Mouse (Mus musculus) forebrain, embryonic 15.5 days (tissue): ENCODE data around the gene Mcat. TPM values are rescaled to one million over a fixed set of nuclear protein-coding genes. Genes with fewer than 3 reads are reported as not detected.

ENCODE experiments used
- ATAC-seq: fragments of 200-750 bp; cut with Nextera tagmentation; replicated peaks from 2 replicates; pipeline ENCODE4 v1.8.0; 2017; ENCODE audit warnings: mild to moderate bottlenecking, moderate TSS enrichment, moderate library complexity
- H3K27ac ChIP-seq: fragments of 300-500 bp; sonication (generic); replicated peaks from 2 replicates; pipeline ENCODE4 v1.5.1; 2015; ENCODE audit warnings: mild to moderate bottlenecking, inconsistent platforms
- H3K27me3 ChIP-seq: fragments of 300-500 bp; sonication (generic); 2 replicates; pipeline ENCODE4 v1.6.1; 2015; ENCODE audit warnings: inconsistent platforms
- H3K36me3 ChIP-seq: fragments of 300-500 bp; sonication (generic); 2 replicates; pipeline ENCODE4 v1.6.1; 2015; ENCODE audit warnings: mild to moderate bottlenecking, inconsistent platforms
- H3K4me1 ChIP-seq: fragments of 300-500 bp; sonication (generic); 2 replicates; pipeline ENCODE4 v1.6.1; 2015; ENCODE audit warnings: inconsistent platforms
- H3K4me2 ChIP-seq: fragments of 300-500 bp; sonication (generic); replicated peaks from 2 replicates; pipeline ENCODE4 v1.6.1; 2015; ENCODE audit warnings: mild to moderate bottlenecking, inconsistent platforms
- H3K4me3 ChIP-seq: fragments of 300-500 bp; sonication (generic); 2 replicates; pipeline ENCODE4 v1.5.1; 2015; ENCODE audit warnings: mild to moderate bottlenecking, inconsistent platforms
- H3K9ac ChIP-seq: fragments of 300-500 bp; sonication (generic); replicated peaks from 2 replicates; pipeline ENCODE4 v1.6.1; 2015; ENCODE audit warnings: mild to moderate bottlenecking, inconsistent platforms
- H3K9me3 ChIP-seq: fragments of 300-500 bp; sonication (generic); 2 replicates; pipeline ENCODE4 v1.6.1; 2016; ENCODE audit warnings: inconsistent platforms
- WGBS: fragments of 180-500 bp; shearing (Covaris S2); methylation state at CpG from one replicate; pipeline ENCODE4 v1.1.7; 2015; ENCODE audit warnings: mixed read lengths; 5-methylcytosine and 5-hydroxymethylcytosine counted together
- polyA plus RNA-seq: library from polyadenylated mRNA; unstranded; fragments of >200 nt; fragmentation: Nextera tagmentation; extraction: Ambion mirVana; gene quantifications from 2 replicates; pipeline ENCODE4 v1.2.1, GENCODE M21; 2015

The Mcat gene
- polyA plus RNA-seq, 1 experiment from 2014 or later = 36.0 TPM

GRCm38 (mm10) chr15:83555161-83555974 is 8.2 kb downstream of the Mcat start:
- Histone ChIP-seq H3K4me2 (peak overlapping the region; percentile 71), H3K27me3 (no peaks in the 10 kb centered on the region), H3K9me3 (no peaks in the 10 kb centered on the region), H3K4me3 (peak overlapping the region; percentile 68), H3K36me3 (peaks cover 15% of the 10 kb centered on the region), H3K27ac (peak overlapping the region; percentile 91), H3K4me1 (peaks cover 12% of the 10 kb centered on the region), H3K9ac (peak overlapping the region; percentile 90)
- WGBS = under 1% methylated on average over 74 of the region's 74 CpGs
- ATAC-seq = peak; percentile 93

GRCm38 (mm10) chr15:83553831-83554230 is 9.8 kb downstream of the Mcat start:
- Histone ChIP-seq H3K4me2 (no peak overlapping the region), H3K9ac (no peak overlapping the region)
- no peak for ATAC-seq

GRCm38 (mm10) chr15:83550137-83550536 is 13.4 kb downstream of the Mcat start:
- Histone ChIP-seq H3K4me1 (peaks cover 7% of the 10 kb centered on the region), H3K36me3 (peaks cover 49% of the 10 kb centered on the region), H3K9ac (no peak overlapping the region), H3K9me3 (no peaks in the 10 kb centered on the region), H3K27me3 (no peaks in the 10 kb centered on the region), H3K4me2 (no peak overlapping the region), H3K27ac (no peak overlapping the region), H3K4me3 (no peak overlapping the region)
- WGBS = 92% methylated on average over 2 of the region's 2 CpGs
- no peak for ATAC-seq

More at GRCm38 (mm10) chr15:83553831-83554230, 9.8 kb downstream of the Mcat start:
- no peaks in the 10 kb centered on the region for H3K9me3 ChIP-seq
- H3K36me3 ChIP-seq = peaks cover 29% of the 10 kb centered on the region
- no peak overlapping the region for H3K4me3 ChIP-seq
- H3K27me3 ChIP-seq = no peaks in the 10 kb centered on the region
- H3K27ac ChIP-seq = no peak overlapping the region
- peaks cover 12% of the 10 kb centered on the region for H3K4me1 ChIP-seq

GRCm38 (mm10) chr15:83547144-83547543 is 16.4 kb downstream of the Mcat start:
- no peak overlapping the region for H3K9ac ChIP-seq

GRCm38 (mm10) chr15:83546029-83546428 is 17.6 kb downstream of the Mcat start:
- 91% methylated on average over 7 of the region's 7 CpGs for WGBS
- no peak overlapping the region for H3K27ac ChIP-seq
- H3K4me2 ChIP-seq = no peak overlapping the region
- H3K4me3 ChIP-seq = no peak overlapping the region
- H3K9me3 ChIP-seq = no peaks in the 10 kb centered on the region
- no peaks in the 10 kb centered on the region for H3K4me1 ChIP-seq
- peaks cover 40% of the 10 kb centered on the region for H3K36me3 ChIP-seq
- H3K9ac ChIP-seq = no peak overlapping the region
- no peaks in the 10 kb centered on the region for H3K27me3 ChIP-seq
- ATAC-seq = no peak

More at GRCm38 (mm10) chr15:83547144-83547543, 16.4 kb downstream of the Mcat start:
- Histone ChIP-seq H3K9me3 (no peaks in the 10 kb centered on the region), H3K36me3 (peaks cover 44% of the 10 kb centered on the region), H3K4me1 (no peaks in the 10 kb centered on the region), H3K27ac (no peak overlapping the region), H3K27me3 (no peaks in the 10 kb centered on the region), H3K4me3 (no peak overlapping the region), H3K4me2 (no peak overlapping the region)
- ATAC-seq = no peak
- 94% methylated on average over 8 of the region's 8 CpGs for WGBS

GRCm38 (mm10) chr15:83541647-83542287 is 21.8 kb downstream of the Mcat start:
- Histone ChIP-seq H3K4me1 (no peaks in the 10 kb centered on the region), H3K27me3 (no peaks in the 10 kb centered on the region), H3K4me3 (no peak overlapping the region), H3K9me3 (no peaks in the 10 kb centered on the region), H3K36me3 (peaks cover 3% of the 10 kb centered on the region), H3K9ac (no peak overlapping the region), H3K27ac (no peak overlapping the region), H3K4me2 (no peak overlapping the region)
- no peak for ATAC-seq
- 83% methylated on average over 9 of the region's 9 CpGs for WGBS

- H3K4me3 ChIP-seq = no peak overlapping the region
- H3K4me1 ChIP-seq = no peaks in the 10 kb centered on the region
- ATAC-seq = no peak
- H3K4me2 ChIP-seq = no peak overlapping the region
- WGBS = 84% methylated on average over 4 of the region's 4 CpGs
- H3K9me3 ChIP-seq = no peaks in the 10 kb centered on the region
- no peaks in the 10 kb centered on the region for H3K27me3 ChIP-seq
- H3K27ac ChIP-seq = no peak overlapping the region
- no peak overlapping the region for H3K9ac ChIP-seq
- H3K36me3 ChIP-seq = no peaks in the 10 kb centered on the region
These were observed 23.7 kb downstream of the Mcat start for GRCm38 (mm10) chr15:83539905-83540304.

GRCm38 (mm10) chr15:83538855-83539254 is 24.7 kb downstream of the Mcat start:
- 98% methylated on average over 2 of the region's 2 CpGs for WGBS
- Histone ChIP-seq H3K9me3 (no peaks in the 10 kb centered on the region), H3K27me3 (no peaks in the 10 kb centered on the region), H3K27ac (no peak overlapping the region), H3K9ac (no peak overlapping the region), H3K4me3 (no peak overlapping the region), H3K4me2 (no peak overlapping the region), H3K4me1 (no peaks in the 10 kb centered on the region), H3K36me3 (no peaks in the 10 kb centered on the region)
- no peak for ATAC-seq

- Histone ChIP-seq H3K9me3 (no peaks in the 10 kb centered on the region), H3K4me2 (no peak overlapping the region), H3K9ac (no peak overlapping the region), H3K4me3 (no peak overlapping the region), H3K4me1 (no peaks in the 10 kb centered on the region), H3K27ac (no peak overlapping the region), H3K27me3 (no peaks in the 10 kb centered on the region), H3K36me3 (no peaks in the 10 kb centered on the region)
- 88% methylated on average over 6 of the region's 6 CpGs for WGBS
- ATAC-seq = no peak
These were observed 27.7 kb downstream of the Mcat start for GRCm38 (mm10) chr15:83535890-83536231.

- no peaks in the 10 kb centered on the region for H3K4me1 ChIP-seq
- no peaks in the 10 kb centered on the region for H3K9me3 ChIP-seq
- no peaks in the 10 kb centered on the region for H3K36me3 ChIP-seq
- no peak overlapping the region for H3K4me3 ChIP-seq
- no peaks in the 10 kb centered on the region for H3K27me3 ChIP-seq
- no peak overlapping the region for H3K27ac ChIP-seq
- H3K9ac ChIP-seq = no peak overlapping the region
- WGBS = 76% methylated on average over 17 of the region's 17 CpGs
- ATAC-seq = no peak
- H3K4me2 ChIP-seq = no peak overlapping the region
These were observed 28.4 kb downstream of the Mcat start for GRCm38 (mm10) chr15:83534960-83535889.

- WGBS = 80% methylated on average over 7 of the region's 7 CpGs
- Histone ChIP-seq H3K27ac (no peak overlapping the region), H3K4me3 (no peak overlapping the region), H3K27me3 (no peaks in the 10 kb centered on the region), H3K9me3 (no peaks in the 10 kb centered on the region), H3K36me3 (no peaks in the 10 kb centered on the region), H3K4me1 (no peaks in the 10 kb centered on the region), H3K9ac (no peak overlapping the region), H3K4me2 (no peak overlapping the region)
- no peak for ATAC-seq
These were observed 31.0 kb downstream of the Mcat start for GRCm38 (mm10) chr15:83532606-83533005.

GRCm38 (mm10) chr15:83531961-83532469 is 31.6 kb downstream of the Mcat start:
- Histone ChIP-seq H3K36me3 (no peaks in the 10 kb centered on the region), H3K9me3 (no peaks in the 10 kb centered on the region), H3K4me2 (no peak overlapping the region), H3K4me1 (peaks cover 5% of the 10 kb centered on the region), H3K27me3 (peaks cover 5% of the 10 kb centered on the region), H3K27ac (no peak overlapping the region), H3K9ac (no peak overlapping the region), H3K4me3 (no peak overlapping the region)
- 81% methylated on average over 5 of the region's 5 CpGs for WGBS
- no peak for ATAC-seq
